Mouse (Mus musculus) adrenal gland, postnatal 10 days (tissue): ENCODE results near the gene Spata5. TPM values are rescaled to one million over a fixed set of nuclear protein-coding genes. Genes with fewer than 3 reads are reported as not detected.

Source experiments
- DNase-seq: peaks from one replicate; pipeline ENCODE4 v3.0.0; 2021; ENCODE audit warnings: mixed read lengths
- total RNA-seq, 2 experiments: library from RNA; stranded (reverse); gene quantifications; 2 replicates each; pipeline ENCODE4 v1.2.3; 2021

The Spata5 gene
- total RNA-seq, 2 experiments from 2014 or later: 21.5 to 27.7 TPM

DNA sequence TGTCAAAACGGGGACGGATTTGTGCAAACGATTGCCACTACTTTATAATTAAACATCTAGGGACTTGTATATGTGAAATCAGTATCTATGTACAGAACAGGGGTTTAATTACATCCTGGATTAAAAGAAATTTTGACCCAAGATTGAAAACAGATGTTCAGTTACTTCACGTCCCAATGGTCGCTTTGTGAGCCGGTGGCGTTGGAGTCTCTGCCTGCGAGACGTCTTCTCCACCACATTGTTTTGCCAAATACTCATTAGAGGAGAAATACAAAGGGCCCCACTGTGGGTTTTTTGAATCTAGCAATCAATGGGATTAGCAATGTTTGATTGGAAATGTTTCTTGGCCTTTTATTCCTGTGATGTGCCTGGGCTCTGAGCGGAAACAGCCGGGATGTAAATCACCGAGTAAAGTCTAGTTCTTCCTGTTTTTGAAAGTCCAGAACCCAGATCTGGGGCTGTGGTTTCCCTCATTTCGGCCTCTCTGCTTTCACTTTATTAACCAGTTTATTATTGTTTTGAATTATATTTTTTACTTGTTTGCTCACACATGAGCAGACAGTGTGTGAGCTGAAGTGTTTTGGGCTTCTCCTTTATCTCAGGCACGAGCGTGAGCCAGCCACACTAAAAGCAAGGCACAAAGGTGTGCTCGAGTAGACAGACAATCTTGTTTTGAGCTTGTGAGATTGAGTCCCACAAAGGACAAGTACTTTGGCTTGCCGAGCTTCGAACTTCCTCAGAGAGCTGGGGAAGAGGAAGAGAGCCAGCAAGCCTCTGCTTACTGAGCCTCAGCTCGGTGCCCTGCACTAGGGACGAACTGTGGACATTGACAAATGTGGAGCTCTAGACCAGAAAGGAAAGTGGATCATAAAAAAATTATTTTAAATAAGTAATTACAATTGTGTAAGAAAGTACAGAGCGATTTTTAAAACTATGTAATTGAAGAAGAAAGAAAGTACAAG lies 197.2 kb downstream of the Spata5 start:
- DNase-seq: no peak

Other genes starting within 250 kb of the Spata5 start
- gene Il21, start 187.3 kb upstream of the Spata5 start, total RNA-seq: not detected
- gene Bbs12, start 107.3 kb upstream of the Spata5 start, total RNA-seq: 1 to 10 TPM; 2.8 to 5.5 TPM
- gene Cetn4, start 107.2 kb upstream of the Spata5 start, total RNA-seq: 1 to 10 TPM; 3.0 to 3.8 TPM
- 1 to 10 TPM; 4.6 to 5.2 TPM for gene Fgf2, start 71.5 kb upstream of the Spata5 start, total RNA-seq
- gene Nudt6, start 315 bp downstream of the Spata5 start, total RNA-seq: 10 to 100 TPM; 21.7 to 24.9 TPM
- 10 to 100 TPM; 25.1 to 30.2 TPM for gene Spry1, start 220.1 kb downstream of the Spata5 start, total RNA-seq